ENCODE assay signal across 21 mouse cellular contexts in genomic region chr6:120180492-120180891, GRCm38 (mm10).
DNase-seq lines count a peak whose midpoint lies in the region; ATAC-seq and TF ChIP-seq lines count a peak whose summit lies in the region.
"Had no signal": no experiment of that assay in that cellular context is flagged by ENCODE, and none has a peak within 500 bp of the region (broad histone marks: within the 10 kb centered on the region; RNA-seq: fewer than 3 reads in every experiment).

No protein-coding gene starts in this region.

- H3K4me2 ChIP-seq in heart, embryonic 12.5 days = no peak overlapping the region
- H3K4me2 ChIP-seq in limb, embryonic 12.5 days = no peak overlapping the region
- H3K4me2 ChIP-seq in CH12.LX (ENCODE audit: insufficient read depth, low read depth, poor library complexity, severe bottlenecking) = no peak overlapping the region
- H3K4me2 ChIP-seq: embryonic facial prominence, embryonic 15.5 days; hindbrain, embryonic 14.5 days had no signal

- DNase-seq in heart, adult 8-10 months (ENCODE audit: low spot score) = no peak
- DNase-seq in limb, embryonic 10.5 days (ENCODE audit: low spot score) = no peak
- DNase-seq in CH12.LX (ENCODE audit: extremely low read depth) = no peak
- no peak for DNase-seq in urinary bladder, postnatal 14 days (ENCODE audit: low spot score)
- DNase-seq: adrenal gland, postnatal 14 days; cerebellum, adult 11 months; cerebellum, postnatal 10 days; forebrain, postnatal 0 days; kidney, adult 8-10 months; kidney, postnatal 4 days; layer of hippocampus, adult 9-11 months; lung, adult 2 months; lung, postnatal 4 days had no signal

- H3K27ac ChIP-seq in heart, embryonic 12.5 days (ENCODE audit: poor library complexity, severe bottlenecking) = 0 out of 2 replicates have a peak overlapping the region, but pooled peaks have one; percentile 5
- H3K27ac ChIP-seq in limb, embryonic 12.5 days = no peak overlapping the region
- H3K27ac ChIP-seq in limb, embryonic 10.5 days = no peak overlapping the region
- H3K27ac ChIP-seq in CH12.LX (ENCODE audit: insufficient read depth, low read depth) = peak overlapping the region; percentile 96
- peak overlapping the region; percentile 89; the same call in 1 of the 2 replicates for H3K27ac ChIP-seq in bone marrow macrophage, adult 2 months (ENCODE audit: insufficient read depth, low read depth, low read length)
- H3K27ac ChIP-seq: embryonic facial prominence, embryonic 15.5 days; hindbrain, embryonic 14.5 days; midbrain, embryonic 10.5 days; stomach, postnatal 0 days had no signal

- no peak for TF ChIP-seq EP300 in CH12.LX (IDR thresholded peaks at IDR 0.05; ENCODE audit: low read length)

- TF ChIP-seq POLR2A in CH12.LX (IDR thresholded peaks at IDR 0.05; ENCODE audit: low read depth, low read length) = no peak
- no peak for TF ChIP-seq POLR2A in bone marrow macrophage, adult 2 months (IDR thresholded peaks at IDR 0.05; ENCODE audit: borderline replicate concordance, low read depth, low read length)

- no peak overlapping the region for H3K4me3 ChIP-seq in heart, embryonic 12.5 days
- no peak overlapping the region for H3K4me3 ChIP-seq in limb, embryonic 12.5 days (replicated peaks)
- no peak overlapping the region for H3K4me3 ChIP-seq in limb, embryonic 10.5 days
- no peak overlapping the region for H3K4me3 ChIP-seq in CH12.LX (replicated peaks in 1 of 3; ENCODE audit: low read depth in 2 of 3, low read length in 2 of 3, poor library complexity in 1 of 3)
- H3K4me3 ChIP-seq in bone marrow macrophage, adult 2 months (ENCODE audit: insufficient read depth, low read length) = no peak overlapping the region
- H3K4me3 ChIP-seq: embryonic facial prominence, embryonic 15.5 days; midbrain, embryonic 10.5 days had no signal

- no peak for ATAC-seq in heart, embryonic 12.5 days (ENCODE audit: insufficient number of reproducible peaks, low FRiP score)
- ATAC-seq in limb, embryonic 12.5 days (ENCODE audit: insufficient number of reproducible peaks, insufficient read depth, low FRiP score, low TSS enrichment, low read depth) = 0 out of 2 replicates have a peak, but pooled peaks have one; percentile 42
- ATAC-seq: activated CD4-positive, CD25-positive, alpha-beta regulatory T cell, adult 4 months; forebrain, postnatal 0 days had no signal

- H3K36me3 ChIP-seq in heart, embryonic 12.5 days = no peaks in the 10 kb centered on the region
- H3K36me3 ChIP-seq in limb, embryonic 12.5 days = no peaks in the 10 kb centered on the region
- no peaks in the 10 kb centered on the region for H3K36me3 ChIP-seq in limb, embryonic 10.5 days
- no peaks in the 10 kb centered on the region for H3K36me3 ChIP-seq in CH12.LX (replicated peaks in 1 of 2; ENCODE audit: control insufficient read depth in 1 of 2, insufficient read depth in 1 of 2, low read length in 1 of 2)
- H3K36me3 ChIP-seq: embryonic facial prominence, embryonic 15.5 days; midbrain, embryonic 10.5 days had no signal

- H3K9ac ChIP-seq in heart, embryonic 12.5 days = no peak overlapping the region
- no peak overlapping the region for H3K9ac ChIP-seq in limb, embryonic 12.5 days (replicated peaks)
- H3K9ac ChIP-seq in CH12.LX (ENCODE audit: insufficient read depth, low read depth) = peak overlapping the region; percentile 20; the same call in 1 of the 2 replicates
- H3K9ac ChIP-seq: embryonic facial prominence, embryonic 15.5 days; forebrain, postnatal 0 days; hindbrain, embryonic 14.5 days had no signal

- in situ Hi-C loops in CH12.LX (cut with MboI; ENCODE audit: low pct_ligation_motif_present, low pct_unique_long_range_greater_than_20kb, low sequenced_read_pairs) = no loop called here

- no peaks in the 10 kb centered on the region; the same call in 1 of the 2 replicates for H3K79me2 ChIP-seq in CH12.LX (replicated peaks; ENCODE audit: control insufficient read depth, extremely low read depth, insufficient read depth, poor library complexity, severe bottlenecking)

- peaks cover 24% of the 10 kb centered on the region for H3K4me1 ChIP-seq in heart, embryonic 12.5 days (replicated peaks)
- peaks cover 11% of the 10 kb centered on the region for H3K4me1 ChIP-seq in limb, embryonic 12.5 days (replicated peaks)
- H3K4me1 ChIP-seq in limb, embryonic 10.5 days = peaks cover 6% of the 10 kb centered on the region; the same call in 1 of the 2 replicates
- peaks cover 27 to 55% of the 10 kb centered on the region in 2 experiments for H3K4me1 ChIP-seq in CH12.LX (ENCODE audit: control insufficient read depth in 1 of 2, insufficient read depth in 2 of 2)
- peaks cover 23% of the 10 kb centered on the region for H3K4me1 ChIP-seq in bone marrow macrophage, adult 2 months (ENCODE audit: control insufficient read depth, insufficient read depth, low read length)
- H3K4me1 ChIP-seq: embryonic facial prominence, embryonic 15.5 days; midbrain, embryonic 10.5 days had no signal

- no peaks in the 10 kb centered on the region for H3K9me3 ChIP-seq in heart, embryonic 12.5 days (replicated peaks)
- no peaks in the 10 kb centered on the region for H3K9me3 ChIP-seq in limb, embryonic 12.5 days
- H3K9me3 ChIP-seq in limb, embryonic 10.5 days (replicated peaks) = no peaks in the 10 kb centered on the region
- H3K9me3 ChIP-seq in CH12.LX (replicated peaks; ENCODE audit: low read length) = no peaks in the 10 kb centered on the region
- H3K9me3 ChIP-seq: embryonic facial prominence, embryonic 15.5 days; midbrain, embryonic 10.5 days had no signal

- WGBS in heart, embryonic 12.5 days = 71% methylated on average over 4 of the region's 4 CpGs
- WGBS in limb, embryonic 12.5 days = 48% methylated on average over 4 of the region's 4 CpGs
- 60% methylated on average over 4 of the region's 4 CpGs for WGBS in limb, embryonic 10.5 days

- H3K27me3 ChIP-seq in heart, embryonic 12.5 days (replicated peaks) = no peaks in the 10 kb centered on the region
- no peaks in the 10 kb centered on the region for H3K27me3 ChIP-seq in limb, embryonic 12.5 days
- H3K27me3 ChIP-seq in limb, embryonic 10.5 days (ENCODE audit: low read depth, poor library complexity, severe bottlenecking) = 0 out of 2 replicates have a peak, but pooled peaks cover under 1% of the 10 kb centered on the region
- H3K27me3 ChIP-seq in CH12.LX (replicated peaks) = no peaks in the 10 kb centered on the region
- H3K27me3 ChIP-seq: embryonic facial prominence, embryonic 15.5 days had no signal

- no peak for TF ChIP-seq RAD21 in CH12.LX (IDR thresholded peaks at IDR 0.05; ENCODE audit: low read depth, low read length)

- dilution Hi-C loops in CH12.LX (cut with MboI; ENCODE audit: extremely low pct_ligation_motif_present, extremely low pct_unique_long_range_greater_than_20kb, low sequenced_read_pairs) = no loop called here

- TF ChIP-seq CTCF in CH12.LX (conservative IDR thresholded peaks at IDR 0.05 in 1 of 2, IDR thresholded peaks at IDR 0.05 in 1 of 2; ENCODE audit: low read depth in 2 of 2, low read length in 2 of 2) = no peak
- no peak for TF ChIP-seq CTCF in bone marrow macrophage, adult 2 months (IDR thresholded peaks at IDR 0.05; ENCODE audit: low read depth, low read length)

TF ChIP-seq in CH12.LX, 34 proteins besides CTCF, POLR2A, EP300 and RAD21:
- TF ChIP-seq MAFK (IDR thresholded peaks at IDR 0.05; ENCODE audit: insufficient replicate concordance, low read length) (no peak), RCOR1 (conservative IDR thresholded peaks at IDR 0.05; ENCODE audit: low read depth, low read length) (no peak), ZKSCAN1 (IDR thresholded peaks at IDR 0.05; ENCODE audit: borderline replicate concordance, low read depth, low read length) (no peak), ZC3H11A (IDR thresholded peaks at IDR 0.05; ENCODE audit: low read depth, low read length) (no peak), USF1 (IDR thresholded peaks at IDR 0.05; ENCODE audit: low read depth, low read length) (no peak), ZMIZ1 (IDR thresholded peaks at IDR 0.05; ENCODE audit: low read depth, low read length) (no peak), USF2 (conservative IDR thresholded peaks at IDR 0.05; ENCODE audit: low read depth, low read length) (no peak)

Comparison
In these comparisons a context has a peak if more than half of its experiments do, and no peak if none do; other contexts are left out.
1. H3K27ac ChIP-seq: peak in heart, embryonic 12.5 days (single experiment), CH12.LX (single experiment) and bone marrow macrophage, adult 2 months (single experiment); none in limb, embryonic 12.5 days (single experiment) and limb, embryonic 10.5 days (single experiment).